Mouse (Mus musculus) liver, postnatal 0 days (tissue): ENCODE measurements around the gene Trem2.

ENCODE experiments used
- CTCF ChIP-seq: sonication (generic); IDR thresholded peaks from 2 replicates; pipeline ENCODE4 v1.5.1; 2016; ENCODE audit warnings: antibody characterized with exemption, low read depth
- EP300 ChIP-seq: IDR thresholded peaks from 2 replicates; pipeline ENCODE4 v1.6.1; 2016; ENCODE audit warnings: antibody characterized with exemption, low read depth, mild to moderate bottlenecking

DNA sequence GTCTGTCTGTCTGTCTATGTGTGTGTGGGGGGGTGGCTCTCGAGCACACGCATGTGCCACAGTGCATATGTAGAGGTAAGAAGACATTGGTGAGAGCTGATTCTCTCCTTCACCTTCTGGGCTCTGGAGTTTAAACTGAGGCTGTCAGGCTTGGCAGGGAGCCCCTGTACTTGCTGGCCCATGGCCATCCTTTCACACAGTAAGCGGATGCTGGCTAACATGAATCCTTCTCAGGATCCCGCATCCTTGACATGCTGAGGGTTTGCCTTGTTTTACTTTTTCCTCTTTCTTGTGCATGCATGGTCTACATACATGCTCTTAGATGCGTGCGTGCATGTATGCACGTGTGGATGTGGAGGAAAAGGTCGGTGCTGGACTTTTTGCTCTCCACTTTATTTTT lies 16.8 kb downstream of the Trem2 start:
- TF ChIP-seq CTCF (no peak), EP300 (no peak)
